Mouse (Mus musculus): ENCODE results near the gene Nfkbie. TPM values are rescaled to one million over a fixed set of nuclear protein-coding genes. Genes with fewer than 3 reads are reported as not detected.

Gene Nfkbie
- polyA plus RNA-seq, 1 experiment from 2014 or later, result 5.7 TPM

DNA sequence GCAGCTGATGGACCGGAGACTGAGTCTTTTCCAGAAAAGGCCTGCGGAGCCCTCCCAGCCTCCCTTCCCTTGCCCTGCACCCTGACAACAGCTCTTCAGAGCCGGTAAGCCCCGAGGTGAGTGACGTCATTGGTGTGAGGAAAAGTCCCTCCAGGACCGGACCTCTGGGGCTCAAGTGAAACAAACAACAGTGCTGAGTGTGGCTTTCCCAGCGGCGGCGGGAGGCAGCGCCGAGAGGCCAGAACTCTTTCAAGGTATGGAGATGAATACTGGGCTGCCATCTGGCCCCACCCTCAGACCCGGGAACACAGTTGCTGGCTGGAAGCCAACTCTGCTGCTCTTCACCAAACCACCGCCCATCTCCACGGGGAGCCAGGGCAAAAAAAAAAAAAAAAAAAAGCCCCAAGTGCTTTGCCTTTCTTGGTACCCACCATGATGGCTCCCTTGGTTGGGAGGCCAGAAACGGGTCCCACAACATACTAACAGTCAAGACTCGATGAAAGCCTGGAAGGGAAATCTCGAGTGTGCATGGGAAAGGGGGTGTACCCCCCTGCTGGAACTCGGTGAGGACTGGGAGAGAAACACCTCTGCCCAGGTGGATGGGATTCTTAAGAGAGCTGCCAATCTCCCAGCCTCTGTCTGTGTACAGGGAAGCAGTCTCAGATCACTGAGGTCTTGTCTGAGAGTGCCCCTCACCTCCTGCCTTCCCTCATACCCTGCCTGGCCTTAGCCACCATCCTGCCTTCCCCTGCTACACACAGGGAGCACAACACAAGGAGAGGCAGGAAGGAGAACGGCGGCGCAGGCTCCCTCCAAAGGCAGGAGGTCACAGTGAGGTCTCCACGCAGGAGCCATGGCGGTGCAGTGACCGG lies 11.3 kb upstream of the Nfkbie start:
- Histone ChIP-seq H3K4me1 (peaks cover 25% of the 10 kb centered on the region), H3K9me3 (replicated peaks) (no peaks in the 10 kb centered on the region), H3K27ac (no peak overlapping the region), H3K27me3 (peaks cover 98% of the 10 kb centered on the region), H3K4me2 (peak overlapping the region; percentile 64), H3K4me3 (replicated peaks) (peak overlapping the region; percentile 37), H3K9ac (no peak overlapping the region), H3K36me3 (no peaks in the 10 kb centered on the region)
- ATAC-seq (replicated peaks; ENCODE audit: low FRiP score), result no peak
- WGBS, result 10% methylated on average over 24 of the region's 24 CpGs

DNA sequence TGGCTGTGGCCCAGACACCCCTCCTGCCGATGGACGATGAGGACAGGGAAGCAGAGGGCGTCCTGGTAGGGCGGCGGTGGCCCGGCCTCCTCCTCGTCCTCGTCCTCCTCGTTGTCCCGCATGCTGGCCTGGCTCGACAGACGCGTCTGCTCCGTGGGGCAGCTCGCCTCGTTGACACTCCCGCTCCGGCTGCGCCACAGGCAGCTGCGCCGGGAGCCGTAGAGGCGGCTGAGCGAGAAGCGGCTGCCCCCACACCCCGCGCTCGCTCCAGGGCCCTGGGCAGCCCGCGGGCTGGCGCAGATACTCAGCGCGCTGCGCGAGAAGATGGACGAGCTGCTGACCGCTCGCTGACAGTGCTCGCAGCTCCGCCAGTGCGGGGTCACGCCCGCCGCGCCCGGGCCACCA lies 10.6 kb upstream of the Nfkbie start:
- H3K27me3 ChIP-seq, result peaks cover 92% of the 10 kb centered on the region

DNA sequence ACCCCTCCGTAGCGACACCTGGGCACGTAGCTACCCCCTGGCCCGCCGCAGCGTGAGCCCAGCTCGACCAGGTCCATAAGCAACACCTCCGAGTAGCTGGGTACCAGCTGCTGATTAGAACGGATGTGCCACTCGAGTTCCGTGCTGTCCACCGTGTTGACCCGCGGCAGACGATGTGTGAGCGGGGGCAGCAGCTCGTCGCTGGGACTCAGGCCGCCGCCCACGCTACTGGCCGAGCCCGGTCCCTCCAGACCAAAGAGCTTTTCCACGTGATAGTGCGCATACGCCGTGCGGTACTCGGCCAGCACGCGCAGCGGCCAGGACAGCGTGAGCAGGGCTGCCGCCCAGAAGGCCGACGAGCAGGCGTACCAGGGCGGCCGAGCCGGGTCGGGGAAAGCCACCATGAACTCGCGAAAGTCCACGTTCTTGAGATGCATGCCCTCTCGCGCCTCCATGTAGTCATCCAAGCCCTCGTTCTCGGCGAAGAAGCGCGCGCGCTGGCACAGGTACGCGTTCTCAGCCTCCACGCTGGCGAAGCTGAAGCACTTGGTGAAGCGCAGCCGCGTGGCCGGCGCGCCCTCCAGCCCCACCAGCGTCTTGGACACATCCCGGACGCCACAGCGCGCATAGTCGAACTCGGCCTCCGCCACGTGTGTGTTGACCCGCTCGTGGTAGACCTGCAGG lies 10.1 kb upstream of the Nfkbie start:
- Histone ChIP-seq H3K9ac (0 out of 2 replicates have a peak overlapping the region, but pooled peaks have one; percentile 5), H3K36me3 (no peaks in the 10 kb centered on the region), H3K4me1 (peaks cover 33% of the 10 kb centered on the region), H3K9me3 (replicated peaks) (no peaks in the 10 kb centered on the region), H3K4me2 (peak overlapping the region; percentile 64), H3K27ac (no peak overlapping the region), H3K4me3 (replicated peaks) (peak overlapping the region; percentile 37), H3K27me3 (peaks cover 89% of the 10 kb centered on the region)
- ATAC-seq (replicated peaks; ENCODE audit: low FRiP score), result no peak
- 5% methylated on average over 74 of the region's 74 CpGs for WGBS

More for the DNA sequence above, 10.6 kb upstream of the Nfkbie start:
- peak overlapping the region; percentile 64 for H3K4me2 ChIP-seq
- 3% methylated on average over 46 of the region's 46 CpGs for WGBS
- H3K36me3 ChIP-seq, result no peaks in the 10 kb centered on the region
- ATAC-seq (replicated peaks; ENCODE audit: low FRiP score), result no peak
- H3K9ac ChIP-seq, result 0 out of 2 replicates have a peak overlapping the region, but pooled peaks have one; percentile 5
- peaks cover 28% of the 10 kb centered on the region for H3K4me1 ChIP-seq
- H3K27ac ChIP-seq, result no peak overlapping the region
- no peaks in the 10 kb centered on the region for H3K9me3 ChIP-seq (replicated peaks)
- H3K4me3 ChIP-seq (replicated peaks), result peak overlapping the region; percentile 37

DNA sequence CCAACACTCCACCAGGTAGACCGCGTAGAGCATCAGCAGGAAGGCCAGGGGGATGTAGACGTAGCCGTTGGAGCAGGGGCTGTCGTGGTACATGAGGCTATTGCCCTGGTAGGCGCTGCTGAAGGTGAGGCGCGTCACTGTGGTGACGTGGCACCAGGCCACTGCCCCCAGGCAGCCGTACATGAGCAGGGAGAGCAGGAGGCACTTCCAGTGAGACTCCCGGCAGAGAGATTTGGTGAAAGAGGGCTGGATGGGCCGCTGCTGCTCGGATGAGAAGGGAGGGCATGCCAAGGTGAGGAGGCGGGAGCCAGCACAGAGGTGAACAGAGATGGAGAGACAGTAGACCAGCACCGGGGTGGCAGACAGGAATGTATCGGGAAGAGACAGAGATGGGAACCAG lies 8.6 kb upstream of the Nfkbie start:
- Histone ChIP-seq H3K27me3 (peaks cover 85% of the 10 kb centered on the region), H3K9ac (no peak overlapping the region), H3K4me3 (replicated peaks) (no peak overlapping the region), H3K4me2 (no peak overlapping the region), H3K9me3 (replicated peaks) (no peaks in the 10 kb centered on the region), H3K27ac (no peak overlapping the region), H3K4me1 (peaks cover 37% of the 10 kb centered on the region), H3K36me3 (no peaks in the 10 kb centered on the region)
- no peak for ATAC-seq (replicated peaks; ENCODE audit: low FRiP score)
- 81% methylated on average over 16 of the region's 16 CpGs for WGBS

DNA sequence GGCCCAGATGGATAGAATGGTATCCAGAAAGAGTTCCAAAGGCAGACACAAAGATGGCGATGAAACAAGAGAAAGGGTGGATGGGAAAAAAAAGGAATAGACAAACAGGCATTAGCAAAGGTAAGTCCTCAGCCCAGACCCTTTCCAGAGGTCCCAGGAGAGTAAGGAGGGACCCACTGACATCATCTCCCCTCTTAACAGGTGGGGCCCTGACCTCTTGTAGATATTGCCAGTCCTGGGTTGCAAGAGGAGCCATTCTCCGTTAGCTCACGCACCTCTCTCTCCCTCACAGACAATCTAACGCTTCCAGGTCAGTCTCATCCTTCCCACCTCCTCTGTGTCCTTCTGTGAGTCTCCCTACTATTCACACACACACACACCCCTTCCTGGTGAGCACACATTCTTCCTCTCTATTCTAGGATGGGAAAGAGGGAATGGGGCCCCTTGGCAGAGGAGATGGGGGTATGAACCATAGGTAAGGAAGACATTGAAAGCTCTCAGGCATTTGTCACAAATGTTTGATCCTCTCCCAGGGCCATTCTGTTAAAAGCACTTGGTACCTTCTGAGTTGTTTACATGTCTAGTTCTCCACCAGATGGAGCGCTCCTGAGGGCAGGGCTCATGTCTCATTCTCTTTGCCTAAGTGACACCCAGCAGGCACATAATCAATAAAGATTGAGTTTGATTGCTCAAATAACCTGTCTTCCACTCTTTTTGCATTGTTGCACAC lies 7.9 kb upstream of the Nfkbie start:
- H3K4me1 ChIP-seq, result peaks cover 38% of the 10 kb centered on the region
- H3K4me2 ChIP-seq, result no peak overlapping the region
- H3K27ac ChIP-seq, result no peak overlapping the region
- no peak overlapping the region for H3K9ac ChIP-seq
- 87% methylated on average over 5 of the region's 5 CpGs for WGBS
- H3K4me3 ChIP-seq (replicated peaks), result no peak overlapping the region
- H3K9me3 ChIP-seq (replicated peaks), result no peaks in the 10 kb centered on the region
- peaks cover 79% of the 10 kb centered on the region for H3K27me3 ChIP-seq
- no peak for ATAC-seq (replicated peaks; ENCODE audit: low FRiP score)
- H3K36me3 ChIP-seq, result no peaks in the 10 kb centered on the region

DNA sequence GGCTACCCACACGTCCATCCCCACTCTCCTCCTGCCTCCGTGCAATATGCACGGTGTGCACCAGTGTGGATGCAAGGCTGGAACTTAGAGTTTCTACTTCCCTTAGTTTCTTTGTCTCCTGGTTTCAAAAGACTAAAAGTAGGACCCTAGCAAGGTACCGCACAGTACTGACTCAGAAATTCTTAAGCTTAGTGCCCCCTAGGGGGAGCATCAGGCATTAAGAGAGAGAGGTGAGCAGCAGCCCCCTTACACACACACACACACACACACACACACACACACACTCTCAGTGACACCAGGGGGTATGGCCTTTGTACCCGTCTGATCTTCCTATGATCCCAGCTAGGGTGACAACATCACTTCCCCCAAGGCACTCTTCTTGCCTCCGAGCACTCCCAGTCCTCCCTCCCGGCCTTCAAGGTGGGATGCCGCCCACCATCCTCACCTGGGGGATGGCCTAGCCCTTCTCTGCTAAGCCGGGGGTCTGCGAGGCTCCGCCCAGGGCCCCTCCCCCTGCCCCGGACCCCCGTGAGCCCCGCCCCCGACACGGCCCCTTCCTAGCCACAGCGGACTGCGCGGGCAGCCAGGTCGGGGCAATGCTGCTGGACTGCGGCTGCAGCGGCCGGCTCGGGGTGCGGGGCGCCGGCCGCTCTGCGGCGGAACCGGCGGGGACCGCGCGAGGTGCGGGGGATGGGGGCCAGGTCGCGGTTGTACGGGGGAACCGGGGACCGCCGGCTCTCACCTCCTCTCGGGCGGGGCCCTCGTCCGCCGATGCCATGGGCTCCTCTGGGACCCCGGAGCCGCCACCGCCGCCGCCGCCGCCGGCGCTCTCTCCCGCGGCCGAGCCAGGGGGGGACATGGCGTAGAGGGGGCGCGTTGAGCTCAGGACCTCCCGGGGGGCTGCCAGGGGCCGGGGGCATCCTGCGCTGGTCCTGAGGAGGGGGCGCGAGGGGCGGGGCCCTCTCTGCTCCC lies 6.7 kb upstream of the Nfkbie start:
- Histone ChIP-seq H3K4me2 (peak overlapping the region; percentile 83), H3K4me3 (replicated peaks) (peak overlapping the region; percentile 57), H3K27me3 (peaks cover 71% of the 10 kb centered on the region), H3K4me1 (peaks cover 36% of the 10 kb centered on the region), H3K36me3 (no peaks in the 10 kb centered on the region), H3K9me3 (replicated peaks) (no peaks in the 10 kb centered on the region), H3K27ac (no peak overlapping the region; the same call in 1 of the 2 replicates), H3K9ac (peak overlapping the region; percentile 61)
- 4% methylated on average over 45 of the region's 68 CpGs for WGBS
- peak; percentile 34 for ATAC-seq (replicated peaks; ENCODE audit: low FRiP score)

DNA sequence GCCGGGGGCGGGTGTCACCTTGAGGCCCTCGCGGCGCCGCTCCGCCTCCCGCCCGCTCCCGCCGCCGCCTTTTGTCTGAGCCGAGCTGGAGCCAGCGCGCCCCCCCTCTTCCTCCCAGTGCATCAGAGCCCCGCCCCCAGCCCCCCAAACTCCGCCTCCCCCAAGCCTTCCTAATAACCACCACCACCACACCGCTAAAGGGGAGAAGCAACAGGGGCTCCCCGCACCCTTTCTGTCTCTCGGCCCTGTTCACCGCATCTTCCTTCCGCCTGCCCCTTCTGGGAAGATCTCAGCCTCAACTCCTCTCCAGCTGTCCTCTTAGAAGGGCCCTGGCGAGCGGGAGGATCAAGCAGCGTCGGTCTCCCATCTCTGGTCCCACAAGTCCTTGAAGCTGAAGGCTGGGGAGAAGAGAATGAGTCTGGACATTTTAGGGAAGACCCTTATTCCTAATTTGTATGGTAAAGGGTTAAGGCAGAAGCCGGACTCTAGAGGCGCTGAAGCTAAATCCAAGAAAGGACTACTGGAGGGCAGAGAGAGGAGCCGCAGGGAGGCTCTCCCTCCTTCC lies 5.8 kb upstream of the Nfkbie start, which contains the start of gene Tmem151b:
Gene Tmem151b (minus strand): TSS at position 61 of the 565 bp plus-strand sequence.
- ATAC-seq (replicated peaks; ENCODE audit: low FRiP score), result peak; percentile 27; the same call in 1 of the 2 replicates
- peaks cover 70% of the 10 kb centered on the region for H3K27me3 ChIP-seq
- peak within 1 kb of the TSS; percentile 83 for H3K4me2 ChIP-seq
- H3K27ac ChIP-seq, result no peak within 1 kb of the TSS; the same call in 1 of the 2 replicates
- H3K4me1 ChIP-seq, result peaks cover 28% of the 10 kb centered on the region
- H3K9ac ChIP-seq, result peak within 1 kb of the TSS; percentile 61
- WGBS, result 2% methylated on average over 19 of the region's 29 CpGs
- H3K9me3 ChIP-seq (replicated peaks), result no peaks in the 10 kb centered on the region
- peak within 1 kb of the TSS; percentile 57 for H3K4me3 ChIP-seq (replicated peaks)
- H3K36me3 ChIP-seq, result no peaks in the 10 kb centered on the region

DNA sequence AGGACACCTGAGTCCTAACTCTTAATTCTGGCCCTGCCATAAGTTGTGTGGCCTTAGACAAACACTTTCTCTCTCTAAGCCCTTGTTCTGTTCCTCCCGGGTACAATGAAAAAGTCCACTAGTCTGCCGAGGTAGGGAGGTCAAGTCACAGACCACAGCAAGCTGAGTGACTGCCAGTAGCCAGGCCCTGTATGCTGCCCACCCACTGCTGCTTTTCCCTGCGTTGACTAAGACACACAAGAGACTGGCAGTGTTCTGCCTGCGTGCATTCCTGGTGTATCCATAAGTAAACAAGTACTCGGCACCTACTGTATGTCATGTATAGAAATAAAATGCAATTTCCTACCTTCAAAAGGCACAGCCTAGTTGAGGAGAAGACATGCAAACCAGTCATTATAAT lies 5.2 kb upstream of the Nfkbie start:
- 24% methylated on average over 5 of the region's 5 CpGs for WGBS

DNA sequence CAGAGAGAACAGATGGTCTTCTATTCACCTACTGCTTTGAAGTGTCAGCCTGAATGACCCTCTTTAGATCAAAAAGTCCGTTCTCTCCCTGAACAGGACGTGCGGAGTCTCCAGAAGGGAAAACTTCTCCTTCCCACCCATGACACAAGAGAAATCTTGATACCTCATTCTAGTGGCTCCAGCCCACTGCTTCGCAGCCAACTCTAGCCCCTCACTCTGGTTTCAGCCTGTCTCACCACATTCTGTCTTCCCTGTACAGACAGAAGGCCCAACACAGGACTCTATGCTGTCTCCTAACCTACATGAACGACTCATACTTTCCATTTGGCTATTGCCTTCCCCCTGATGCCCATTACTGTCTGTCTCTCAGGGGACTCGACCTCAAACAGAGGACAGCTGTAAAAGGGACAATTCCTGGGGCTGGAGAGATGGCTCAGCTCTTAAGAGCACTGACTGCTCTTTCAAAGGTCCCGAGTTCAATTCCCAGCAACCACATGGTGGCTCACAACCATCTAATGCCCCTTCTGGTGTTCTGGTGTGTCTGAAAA lies 4.2 kb upstream of the Nfkbie start:
- no peak overlapping the region for H3K4me2 ChIP-seq
- H3K36me3 ChIP-seq, result no peaks in the 10 kb centered on the region
- WGBS, result 29% methylated on average over 7 of the region's 7 CpGs
- no peak for ATAC-seq (replicated peaks; ENCODE audit: low FRiP score)
- H3K27ac ChIP-seq, result no peak overlapping the region
- peaks cover 61% of the 10 kb centered on the region for H3K27me3 ChIP-seq
- no peaks in the 10 kb centered on the region for H3K9me3 ChIP-seq (replicated peaks)
- peaks cover 26% of the 10 kb centered on the region for H3K4me1 ChIP-seq
- no peak overlapping the region for H3K4me3 ChIP-seq (replicated peaks)
- H3K9ac ChIP-seq, result no peak overlapping the region

More for the DNA sequence above, 5.2 kb upstream of the Nfkbie start:
- Histone ChIP-seq H3K36me3 (no peaks in the 10 kb centered on the region), H3K4me2 (peak overlapping the region; percentile 83), H3K4me1 (peaks cover 25% of the 10 kb centered on the region), H3K27me3 (peaks cover 68% of the 10 kb centered on the region), H3K4me3 (replicated peaks) (peak overlapping the region; percentile 57), H3K27ac (no peak overlapping the region), H3K9ac (no peak overlapping the region), H3K9me3 (replicated peaks) (no peaks in the 10 kb centered on the region)
- ATAC-seq (replicated peaks; ENCODE audit: low FRiP score), result no peak

DNA sequence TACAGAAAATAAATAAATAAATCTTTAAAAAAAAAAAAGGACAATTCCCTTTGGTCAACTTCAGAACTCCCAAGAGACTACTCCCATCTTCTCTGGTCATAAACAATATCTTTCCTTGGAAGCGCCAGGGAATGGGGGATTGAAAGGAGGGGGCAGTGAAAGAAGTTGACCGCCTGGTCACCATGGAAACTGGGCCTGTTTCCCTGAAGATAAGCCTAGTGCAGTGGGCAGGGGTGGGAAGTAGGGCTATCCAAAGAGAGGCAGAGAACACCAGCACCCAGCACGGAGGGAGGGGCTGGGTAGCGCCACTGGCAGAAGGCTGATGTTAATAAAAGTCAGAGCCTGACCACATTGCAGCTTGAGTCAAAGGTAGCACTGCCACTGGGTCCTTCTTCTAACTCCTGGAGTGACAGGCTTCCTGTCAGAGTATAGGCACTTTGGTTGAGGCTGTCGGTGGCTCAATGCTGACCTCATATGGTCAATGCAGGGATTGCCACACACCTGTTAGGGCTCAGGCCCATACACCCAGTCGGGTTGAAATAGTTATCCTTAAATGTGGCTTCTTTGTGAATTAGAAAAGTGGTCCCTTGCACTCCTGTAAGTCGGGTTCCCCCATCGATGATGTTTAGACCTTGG lies 3.6 kb upstream of the Nfkbie start:
- Histone ChIP-seq H3K36me3 (no peaks in the 10 kb centered on the region), H3K27me3 (peaks cover 61% of the 10 kb centered on the region), H3K9ac (no peak overlapping the region), H3K4me3 (replicated peaks) (no peak overlapping the region), H3K4me1 (peaks cover 32% of the 10 kb centered on the region), H3K27ac (no peak overlapping the region), H3K9me3 (replicated peaks) (no peaks in the 10 kb centered on the region), H3K4me2 (no peak overlapping the region)
- ATAC-seq (replicated peaks; ENCODE audit: low FRiP score), result no peak
- 5% methylated on average over 8 of the region's 8 CpGs for WGBS
